19 mouse cellular contexts compared by ENCODE assay signal in genomic region chr2:67971576-67971975, GRCm38 (mm10).
A peak's percentile ranks its signal among the peaks of the same experiment; 100 is the strongest.
DNase-seq lines count a peak whose midpoint lies in the region; ATAC-seq and TF ChIP-seq lines count a peak whose summit lies in the region.
"Had no signal": no experiment of that assay in that cellular context is flagged by ENCODE, and none has a peak within 500 bp of the region (broad histone marks: within the 10 kb centered on the region; RNA-seq: fewer than 3 reads in every experiment).

No protein-coding gene starts in this region.

- no peak for TF ChIP-seq POLR2A in heart, adult 2 months (IDR thresholded peaks at IDR 0.05; ENCODE audit: insufficient read depth, low read depth, low read length)

- no peak for ATAC-seq in midbrain, embryonic 14.5 days (ENCODE audit: low FRiP score, low TSS enrichment)
- no peak for ATAC-seq in midbrain, embryonic 13.5 days
- ATAC-seq: intestine, embryonic 16.5 days had no signal

- DNase-seq in midbrain, embryonic 14.5 days: peak; percentile 16
- peak; percentile 49 to 83 for DNase-seq in frontal cortex, postnatal 36 days (ENCODE audit: low spot score in 2 of 2)
- DNase-seq in left cerebral cortex, postnatal 36 days (ENCODE audit: low spot score in 2 of 2): peak; percentile 49 to 64
- peak; percentile 9 for DNase-seq in right cerebral cortex, postnatal 4 days
- no peak for DNase-seq in heart, adult 2 months
- DNase-seq in urinary bladder, adult 18-20 months (ENCODE audit: low spot score in 2 of 2): no peak
- no peak for DNase-seq in thymus, postnatal 36 days
- DNase-seq: adrenal gland, postnatal 14 days; gastrocnemius, adult 2 months; heart, adult 18-20 months; lung, adult 18-20 months; thymus, adult 18-20 months had no signal

- no peak overlapping the region for H3K27ac ChIP-seq in midbrain, embryonic 14.5 days (replicated peaks; ENCODE audit: low read depth, low read length)
- H3K27ac ChIP-seq in midbrain, embryonic 13.5 days: no peak overlapping the region
- H3K27ac ChIP-seq in heart, adult 2 months: no peak overlapping the region
- H3K27ac ChIP-seq: embryonic facial prominence, embryonic 10.5 days; gastrocnemius, adult 2 months; hindbrain, embryonic 13.5 days; kidney, postnatal 0 days; macrophage had no signal

- no peak overlapping the region for H3K9ac ChIP-seq in midbrain, embryonic 14.5 days (replicated peaks; ENCODE audit: low read length)
- H3K9ac ChIP-seq in midbrain, embryonic 13.5 days (replicated peaks): no peak overlapping the region
- H3K9ac ChIP-seq in heart, adult 2 months (ENCODE audit: low read depth, low read length): no peak overlapping the region
- H3K9ac ChIP-seq: hindbrain, embryonic 13.5 days had no signal

- no peak overlapping the region for H3K4me2 ChIP-seq in midbrain, embryonic 14.5 days (ENCODE audit: low read length)
- no peak overlapping the region for H3K4me2 ChIP-seq in midbrain, embryonic 13.5 days (replicated peaks)
- H3K4me2 ChIP-seq: hindbrain, embryonic 13.5 days had no signal

- no peaks in the 10 kb centered on the region for H3K4me1 ChIP-seq in midbrain, embryonic 14.5 days (ENCODE audit: control insufficient read depth, insufficient read depth, low read length)
- no peaks in the 10 kb centered on the region for H3K4me1 ChIP-seq in midbrain, embryonic 13.5 days (replicated peaks)
- no peaks in the 10 kb centered on the region for H3K4me1 ChIP-seq in heart, adult 2 months (ENCODE audit: control insufficient read depth, insufficient read depth, low read length)
- H3K4me1 ChIP-seq: hindbrain, embryonic 13.5 days had no signal

- TF ChIP-seq CTCF in heart, adult 2 months (IDR thresholded peaks at IDR 0.05): no peak

- WGBS in midbrain, embryonic 14.5 days: 87% methylated on average over 6 of the region's 6 CpGs
- WGBS in midbrain, embryonic 13.5 days: 85% methylated on average over 6 of the region's 6 CpGs
- WGBS in heart, adult 2 months: 81% methylated on average over 6 of the region's 6 CpGs

- intact Hi-C loops in left cerebral cortex, postnatal 36 days (cut with DNase I): no loop called here
- intact Hi-C loops in heart, adult 2 months (cut with DNase I): no loop called here

- H3K79me2 ChIP-seq in heart, adult 2 months (replicated peaks; ENCODE audit: control insufficient read depth, insufficient read depth, low read length): no peaks in the 10 kb centered on the region

- TF ChIP-seq EP300 in heart, adult 2 months (IDR thresholded peaks at IDR 0.05; ENCODE audit: insufficient read depth, low read depth, low read length): no peak

- H3K9me3 ChIP-seq in midbrain, embryonic 14.5 days (ENCODE audit: control insufficient read depth, low read length): no peaks in the 10 kb centered on the region
- H3K9me3 ChIP-seq in midbrain, embryonic 13.5 days: no peaks in the 10 kb centered on the region
- H3K9me3 ChIP-seq: embryonic facial prominence, embryonic 10.5 days; hindbrain, embryonic 13.5 days had no signal

- H3K27me3 ChIP-seq in midbrain, embryonic 14.5 days (ENCODE audit: control insufficient read depth, insufficient read depth, low read length): no peaks in the 10 kb centered on the region
- H3K27me3 ChIP-seq in midbrain, embryonic 13.5 days: no peaks in the 10 kb centered on the region
- H3K27me3 ChIP-seq in heart, adult 2 months (ENCODE audit: control insufficient read depth, insufficient read depth, low read length): no peaks in the 10 kb centered on the region
- H3K27me3 ChIP-seq: hindbrain, embryonic 13.5 days had no signal

- no peaks in the 10 kb centered on the region for H3K36me3 ChIP-seq in midbrain, embryonic 14.5 days (ENCODE audit: control insufficient read depth, insufficient read depth, low read length)
- H3K36me3 ChIP-seq in midbrain, embryonic 13.5 days: no peaks in the 10 kb centered on the region
- H3K36me3 ChIP-seq in heart, adult 2 months (ENCODE audit: control insufficient read depth, insufficient read depth, low read length): no peaks in the 10 kb centered on the region
- H3K36me3 ChIP-seq: embryonic facial prominence, embryonic 10.5 days; G1E; hindbrain, embryonic 13.5 days had no signal

- no peak overlapping the region for H3K4me3 ChIP-seq in midbrain, embryonic 14.5 days (replicated peaks; ENCODE audit: low read depth, low read length)
- H3K4me3 ChIP-seq in midbrain, embryonic 13.5 days (replicated peaks): no peak overlapping the region
- H3K4me3 ChIP-seq in heart, adult 2 months: no peak overlapping the region
- H3K4me3 ChIP-seq: embryonic facial prominence, embryonic 10.5 days; gastrocnemius, adult 2 months; hindbrain, embryonic 13.5 days had no signal

Comparison
In these comparisons a context has a peak if more than half of its experiments do, and no peak if none do; other contexts are left out.
1. DNase-seq: peak in midbrain, embryonic 14.5 days (single experiment), frontal cortex, postnatal 36 days (2 of 2), left cerebral cortex, postnatal 36 days (2 of 2) and right cerebral cortex, postnatal 4 days (single experiment); none in heart, adult 2 months (0 of 2), urinary bladder, adult 18-20 months (0 of 2) and thymus, postnatal 36 days (0 of 2).